Mouse (Mus musculus): Measurements from ENCODE around the gene Tlk1. TPM values are rescaled to one million over a fixed set of nuclear protein-coding genes. Genes with fewer than 3 reads are reported as not detected.

Tlk1 gene
- total RNA-seq, 2 experiments from 2014 or later: 79.4 to 85.9 TPM

DNA sequence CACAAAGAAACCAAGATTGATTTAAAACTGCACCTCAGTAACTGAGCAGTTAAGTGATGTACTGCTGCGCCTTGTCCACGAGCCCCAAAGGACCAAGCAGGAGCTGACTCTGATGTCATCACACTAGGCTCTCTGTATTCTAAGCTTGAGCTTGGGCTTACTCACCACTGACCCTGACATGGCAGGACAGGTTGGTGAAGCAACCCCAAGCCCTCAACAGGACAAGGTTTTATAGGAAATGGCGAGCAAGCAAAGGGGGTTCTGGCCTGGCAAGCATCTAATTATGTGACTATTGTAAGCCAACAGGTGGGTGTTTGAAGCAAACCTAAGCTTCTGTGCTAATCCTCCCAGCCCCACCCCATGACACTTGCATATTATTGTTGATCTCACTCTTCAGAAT, 124.7 kb downstream of the Tlk1 start:
- no peak for DNase-seq (ENCODE audit: low spot score in 2 of 2)

DNA sequence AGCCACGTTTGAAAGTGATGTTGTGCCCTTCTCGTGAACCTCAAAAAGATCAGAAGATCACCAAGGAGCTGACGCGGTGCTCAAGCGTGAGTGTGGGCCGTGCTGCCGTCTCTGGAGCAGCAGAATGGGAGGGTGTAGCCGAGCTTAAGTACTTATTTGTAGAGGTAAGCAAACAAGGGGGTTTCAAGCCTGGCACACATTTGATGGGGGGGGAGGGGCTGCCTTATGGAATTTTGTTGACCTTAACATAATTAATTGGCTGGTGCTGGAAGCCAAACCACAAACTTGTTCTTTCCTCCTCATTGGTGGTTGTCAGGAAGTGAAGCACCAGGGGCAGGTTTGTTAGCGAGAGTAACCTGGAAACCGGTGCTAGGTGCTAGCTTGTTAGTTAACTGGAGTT, 129.8 kb downstream of the Tlk1 start:
- no peak for DNase-seq (ENCODE audit: low spot score in 2 of 2)

DNA sequence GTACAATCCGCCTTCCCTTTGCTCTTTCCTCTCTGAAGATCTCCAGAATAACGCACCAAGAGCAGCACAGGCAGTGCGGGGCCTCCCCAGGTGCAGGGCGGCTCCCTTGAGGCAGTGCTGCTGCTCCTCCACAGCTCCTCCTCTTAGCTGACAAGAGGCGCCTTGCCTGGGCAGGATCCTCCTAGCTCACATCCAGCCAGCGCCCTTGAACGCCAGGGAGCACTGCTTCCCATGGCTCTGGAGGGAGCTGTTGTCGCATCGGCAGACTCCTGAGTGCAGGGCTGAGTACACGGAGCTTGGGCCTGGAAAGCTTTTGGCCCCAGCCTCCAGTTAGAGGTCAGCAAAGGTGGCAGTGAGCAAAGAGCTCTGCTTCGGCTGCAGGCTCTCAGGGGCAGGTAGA, 135.3 kb downstream of the Tlk1 start:
- DNase-seq (ENCODE audit: low spot score in 2 of 2): no peak

DNA sequence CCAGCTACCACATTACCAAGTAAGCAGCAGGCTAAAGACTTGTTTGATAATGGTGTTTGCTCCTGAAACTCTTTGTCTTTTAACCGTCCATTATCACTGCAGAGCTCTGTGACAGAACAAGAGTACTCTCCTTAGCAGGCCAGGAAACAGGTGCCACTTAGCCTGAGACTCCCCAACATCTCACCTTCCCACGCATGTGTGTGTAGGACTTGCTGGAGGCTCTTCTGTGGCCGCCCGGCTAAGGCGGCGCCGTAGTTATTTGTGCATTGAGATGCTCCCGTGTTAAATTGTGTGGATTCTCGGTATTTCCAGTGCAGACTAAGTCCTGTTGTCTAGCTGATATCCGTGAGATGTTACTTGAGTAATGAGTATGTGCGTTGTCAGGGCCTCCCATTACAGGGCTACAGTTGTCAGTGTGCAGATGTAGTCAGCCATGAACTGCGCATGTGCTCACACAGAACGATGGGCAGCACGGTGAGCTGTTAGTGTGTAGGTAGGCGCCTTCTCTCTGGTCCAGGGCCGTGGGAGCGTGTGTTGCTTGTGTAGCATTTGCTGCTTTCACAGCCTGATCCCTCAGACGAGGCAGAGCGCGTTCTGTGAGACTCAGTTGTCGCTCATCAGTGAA, 137.0 kb downstream of the Tlk1 start:
- DNase-seq (ENCODE audit: low spot score in 2 of 2): peak; percentile 51 to 60

DNA sequence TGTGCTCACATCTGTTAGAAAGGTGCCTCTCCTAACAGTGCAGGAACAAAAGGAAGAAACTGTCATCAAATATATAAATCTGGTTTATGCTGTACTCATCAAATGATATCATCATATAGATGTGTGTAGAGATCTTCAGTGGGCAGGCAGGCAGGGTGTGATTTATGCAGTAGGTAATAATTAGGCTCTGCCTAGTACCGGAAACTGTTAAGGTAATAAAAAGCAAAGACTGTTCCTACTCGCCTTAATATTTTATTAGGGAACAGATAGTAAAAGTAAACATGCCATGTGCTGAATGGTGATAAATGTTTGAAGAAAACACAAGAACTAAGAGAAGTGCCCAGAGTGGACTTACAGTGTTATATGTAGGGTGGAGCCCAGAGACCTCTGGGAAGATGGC, 143.2 kb downstream of the Tlk1 start:
- DNase-seq (ENCODE audit: low spot score in 2 of 2): no peak

- no peak for DNase-seq (ENCODE audit: low spot score in 2 of 2)
Observed at GRCm38 (mm10) chr2:70673445-70674126, 151.9 kb downstream of the Tlk1 start.

DNA sequence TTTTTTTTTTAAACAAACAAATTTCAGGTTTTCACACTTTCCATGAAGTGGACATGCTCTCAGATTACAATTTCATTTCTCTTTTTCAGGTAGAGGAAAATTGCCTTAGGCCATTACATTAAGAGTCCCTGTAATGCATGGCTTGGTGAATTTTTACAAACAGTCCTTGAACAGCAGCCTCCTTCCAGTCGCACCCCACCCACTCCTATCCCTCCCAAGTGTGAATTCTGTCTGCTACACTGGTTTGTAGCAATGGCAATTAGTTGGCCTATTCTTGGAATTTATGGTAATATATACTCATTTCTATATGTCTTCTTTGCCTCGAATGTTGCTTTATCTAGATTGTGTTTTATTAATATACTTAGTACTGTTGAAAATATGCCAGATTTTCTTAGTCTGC, 153.1 kb downstream of the Tlk1 start:
- peak in 1 of 2 experiments; percentile 35 for DNase-seq (ENCODE audit: low spot score in 2 of 2)

- no peak for DNase-seq (ENCODE audit: low spot score in 2 of 2)
Observed at GRCm38 (mm10) chr2:70669896-70670295, 155.6 kb downstream of the Tlk1 start.

DNA sequence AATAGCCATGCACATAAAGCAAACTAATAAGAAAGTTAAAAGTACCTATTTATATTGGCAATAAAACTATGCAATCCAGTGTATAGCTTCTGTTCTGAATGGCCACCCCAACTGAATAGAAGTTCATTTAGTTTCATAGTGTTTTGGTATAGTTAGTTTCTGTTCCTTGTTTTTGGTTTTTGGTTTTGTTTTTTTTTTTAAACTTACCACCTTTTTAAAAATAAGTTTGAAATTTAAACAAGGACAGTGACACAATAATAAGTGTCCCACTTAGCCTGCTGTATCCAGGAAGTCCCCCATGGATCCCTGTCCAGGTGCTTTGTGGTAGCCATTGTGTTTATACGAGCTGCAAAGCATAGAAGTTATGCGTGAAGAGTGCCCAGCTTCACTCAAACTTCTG, 156.3 kb downstream of the Tlk1 start:
- DNase-seq (ENCODE audit: low spot score in 2 of 2): no peak

- DNase-seq (ENCODE audit: low spot score in 2 of 2): no peak
Observed at GRCm38 (mm10) chr2:70667016-70667415, 158.5 kb downstream of the Tlk1 start.

DNA sequence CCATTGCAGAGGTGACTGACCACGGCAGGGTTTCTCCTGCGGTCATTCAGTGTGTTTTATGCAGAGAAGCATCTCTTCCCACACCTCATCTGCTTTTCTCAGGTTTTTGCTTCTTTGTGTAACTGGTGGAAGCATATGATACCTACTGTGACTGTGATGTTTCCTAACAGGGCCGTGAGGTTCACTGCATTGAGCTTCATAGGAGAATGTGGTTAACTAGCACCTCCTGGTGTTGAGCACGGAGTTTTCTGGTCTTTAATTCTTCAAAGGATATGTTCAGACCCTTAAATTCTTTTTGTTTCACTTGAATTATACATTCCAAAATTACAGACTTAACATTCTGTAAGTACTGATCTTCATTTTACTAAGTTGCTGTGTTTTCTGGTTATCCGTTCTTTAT, 161.8 kb downstream of the Tlk1 start:
- no peak for DNase-seq (ENCODE audit: low spot score in 2 of 2)

Other genes starting within 250 kb of the Tlk1 start
- 100 to 1,000 TPM in 1 of 2 experiments, 10 to 100 TPM in 1; 98.9 to 102 TPM for gene Gorasp2, start 164.2 kb downstream of the Tlk1 start, total RNA-seq (2021)
- gene Gm26558, start 163.6 kb downstream of the Tlk1 start, total RNA-seq (2021): under 1 TPM; 0.82 to 0.88 TPM
- 10 to 100 TPM; 11.5 to 16.0 TPM for gene Dcaf17, start 229.6 kb upstream of the Tlk1 start, total RNA-seq (2021)
- gene Mettl8, start 229.9 kb upstream of the Tlk1 start, total RNA-seq (2021): 10 to 100 TPM; 14.5 to 15.6 TPM

All from left cerebral cortex, adult 18-20 months (tissue).